Mouse (Mus musculus) forebrain, postnatal 0 days (tissue): ENCODE results near the gene Srp54c. TPM values are rescaled to one million over a fixed set of nuclear protein-coding genes. Genes with fewer than 3 reads are reported as not detected.
A peak's percentile ranks its signal among the peaks of the same experiment; 100 is the strongest.

Experiments used
- ATAC-seq: fragments of 200-750 bp; cut with Nextera tagmentation; 2 replicates; pipeline ENCODE4 v1.8.0; 2017; ENCODE audit warnings: mild to moderate bottlenecking, moderate library complexity
- DNase-seq: peaks from one replicate; pipeline ENCODE4 v3.0.0-alpha.2; 2015
- H3K27ac ChIP-seq: fragments of 300-500 bp; sonication (generic); 2 replicates; pipeline ENCODE4 v1.5.1; 2014; ENCODE audit warnings: low read depth, mild to moderate bottlenecking, antibody characterized with exemption, low read length, moderate library complexity, mixed read lengths
- H3K27me3 ChIP-seq: fragments of 300-500 bp; sonication (generic); 2 replicates; pipeline ENCODE4 v1.6.1; 2014; ENCODE audit warnings: mild to moderate bottlenecking, low read length, mixed read lengths; ENCODE audit not compliant: insufficient read depth
- H3K36me3 ChIP-seq: fragments of 300-500 bp; sonication (generic); 2 replicates; pipeline ENCODE4 v1.6.1; 2014; ENCODE audit warnings: mild to moderate bottlenecking, moderate library complexity; ENCODE audit not compliant: insufficient read depth
- H3K4me1 ChIP-seq: fragments of 300-500 bp; sonication (generic); 2 replicates; pipeline ENCODE4 v1.6.1; 2014; ENCODE audit warnings: antibody characterized with exemption; ENCODE audit not compliant: insufficient read depth
- H3K4me2 ChIP-seq: fragments of 300-500 bp; sonication (generic); 2 replicates; pipeline ENCODE4 v1.6.1; 2014; ENCODE audit warnings: low read depth, mild to moderate bottlenecking, moderate library complexity
- H3K4me3 ChIP-seq: fragments of 300-500 bp; sonication (generic); 2 replicates; pipeline ENCODE4 v1.5.1; 2014; ENCODE audit warnings: low read depth, low read length, mixed read lengths
- H3K9ac ChIP-seq: fragments of 300-500 bp; sonication (generic); 2 replicates; pipeline ENCODE4 v1.6.1; 2014; ENCODE audit warnings: mild to moderate bottlenecking
- H3K9me3 ChIP-seq: fragments of 300-500 bp; sonication (generic); 2 replicates; pipeline ENCODE4 v1.6.1; 2016; ENCODE audit warnings: low read length
- CTCF ChIP-seq: sonication (generic); IDR thresholded peaks from 2 replicates; pipeline ENCODE4 v1.5.1; 2016; ENCODE audit warnings: antibody characterized with exemption, control low read depth, low read depth
- WGBS: fragments of 180-500 bp; shearing (Covaris S2); extraction: QIAGEN DNeasy Blood & Tissue Kit; methylation state at CpG from one replicate; pipeline ENCODE4 v1.1.7; 2014; 5-methylcytosine and 5-hydroxymethylcytosine counted together
- polyA plus RNA-seq: library from polyadenylated mRNA; unstranded; fragments of >200 nt; fragmentation: Nextera tagmentation; extraction: Ambion mirVana; gene quantifications from 2 replicates; pipeline ENCODE4 v1.2.1, GENCODE M21; 2015
- total RNA-seq: library from RNA; depleted of rRNA; stranded (reverse); fragments of >200 nt; gene quantifications from 2 replicates; pipeline ENCODE4 v1.2.3, GENCODE M21; 2014; rRNA removed

Gene Srp54c
- total and polyA plus RNA-seq, 2 experiments from 2014 or later = 73.2 to 90.1 TPM

DNA sequence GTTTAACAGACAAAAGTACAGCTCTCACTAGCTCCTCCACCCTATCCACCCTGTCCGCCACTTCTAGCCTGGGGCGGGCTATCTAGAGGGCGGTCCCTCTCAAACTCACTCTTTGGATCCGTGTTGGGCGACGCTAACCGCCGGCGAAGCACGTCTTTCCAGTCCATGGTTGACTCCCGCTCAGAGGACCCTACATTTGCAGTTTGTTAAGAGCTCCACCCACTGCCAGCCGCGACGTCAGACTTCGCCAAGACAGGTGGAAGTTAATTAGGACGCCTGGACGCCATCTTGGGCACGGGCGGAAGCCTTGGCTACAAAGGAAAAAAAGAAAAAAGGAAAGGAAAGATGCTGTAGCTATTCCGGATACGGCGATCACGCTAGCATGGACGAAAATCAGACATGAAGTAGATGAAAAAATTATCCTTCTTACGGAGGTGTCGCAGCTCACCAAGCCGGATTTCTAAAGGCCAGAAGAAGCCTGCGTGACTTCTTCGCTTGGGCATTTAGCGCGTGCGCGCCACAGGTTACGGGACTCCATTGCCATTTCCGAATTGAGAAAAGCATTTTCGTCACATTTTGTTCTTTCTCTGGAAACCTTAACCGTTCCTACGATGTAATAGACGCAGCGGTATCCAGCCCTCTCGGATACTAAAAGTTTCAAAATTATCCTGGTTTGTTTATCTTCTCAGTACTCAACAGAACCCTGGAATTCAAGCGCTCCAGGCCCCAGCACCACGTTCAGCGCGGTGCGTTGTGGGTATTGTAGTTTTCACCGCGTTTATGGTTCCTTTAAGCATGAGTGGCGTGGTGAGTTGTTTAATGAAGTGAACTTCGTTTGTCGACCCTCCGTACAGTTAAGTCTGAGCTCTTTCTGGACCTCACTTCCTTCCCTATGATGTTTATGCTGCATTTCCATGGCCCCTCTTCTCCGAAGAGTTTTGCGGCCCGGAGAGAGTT is 72.8 kb downstream of the Srp54c start, which contains the start of gene Ppp2r3c:
Gene Ppp2r3c (minus strand): TSS at position 514 of the 957 bp plus-strand sequence.
- WGBS = under 1% methylated on average over 55 of the region's 55 CpGs

DNA sequence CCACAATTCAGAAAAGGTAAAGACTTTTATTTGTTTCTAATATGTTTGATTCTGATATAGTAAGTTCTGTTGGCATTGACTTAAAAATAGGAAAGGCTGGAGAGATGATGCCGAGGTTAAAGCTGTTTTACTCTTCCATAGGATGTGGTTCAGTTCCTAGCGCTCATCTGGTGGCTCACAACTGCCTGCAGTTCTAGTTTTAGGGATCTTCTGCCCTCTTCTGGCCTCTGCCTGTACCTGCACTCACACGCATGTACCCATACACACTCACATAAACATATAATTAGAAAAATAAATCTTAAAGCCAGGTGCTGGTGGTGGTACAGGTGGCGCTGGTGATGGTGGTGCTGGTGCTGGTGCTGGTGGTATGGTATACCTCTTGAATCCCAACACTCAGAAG is 76.4 kb downstream of the Srp54c start:
- Histone ChIP-seq H3K9me3 (no peaks in the 10 kb centered on the region), H3K4me3 (no peak overlapping the region), H3K9ac (no peak overlapping the region), H3K4me1 (peaks cover 15% of the 10 kb centered on the region), H3K27me3 (no peaks in the 10 kb centered on the region), H3K27ac (no peak overlapping the region), H3K4me2 (no peak overlapping the region), H3K36me3 (no peaks in the 10 kb centered on the region)
- TF ChIP-seq CTCF = no peak
- ATAC-seq (no peak), DNase-seq (no peak)
- 98% methylated on average over 4 of the region's 4 CpGs for WGBS

More for the DNA sequence above, 72.8 kb downstream of the Srp54c start, which contains the start of gene Ppp2r3c:
- DNase-seq (peak; percentile 96), ATAC-seq (peak; percentile 94)
- TF ChIP-seq CTCF = no peak
- Histone ChIP-seq H3K27ac (peak within 1 kb of the TSS; percentile 85), H3K9me3 (no peaks in the 10 kb centered on the region), H3K36me3 (peaks cover 14% of the 10 kb centered on the region; the same call in 1 of the 2 replicates), H3K4me2 (peak within 1 kb of the TSS; percentile 72), H3K4me3 (peak within 1 kb of the TSS; percentile 69), H3K27me3 (no peaks in the 10 kb centered on the region), H3K9ac (peak within 1 kb of the TSS; percentile 62), H3K4me1 (peaks cover 27% of the 10 kb centered on the region)

DNA sequence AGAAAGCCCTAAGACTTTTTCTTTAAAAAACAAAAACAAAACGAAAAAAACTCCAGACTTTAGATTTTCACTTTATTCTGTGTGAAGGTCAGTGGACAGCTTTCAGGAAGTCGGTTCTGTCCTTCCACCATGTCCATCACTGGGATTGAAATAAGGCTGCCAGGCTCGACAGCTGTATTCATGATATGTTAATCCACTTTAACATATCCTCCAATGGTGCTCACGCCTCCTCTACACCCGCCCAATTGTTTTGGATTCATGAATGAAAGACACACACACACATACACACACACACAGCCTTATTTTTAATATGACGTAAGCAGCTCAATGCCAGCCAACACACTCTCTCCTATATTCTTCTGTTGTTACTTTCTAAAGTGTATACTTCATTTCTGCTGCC is 77.6 kb downstream of the Srp54c start:
- Histone ChIP-seq H3K27ac (no peak overlapping the region), H3K36me3 (no peaks in the 10 kb centered on the region), H3K9ac (no peak overlapping the region), H3K4me3 (no peak overlapping the region; the same call in 1 of the 2 replicates), H3K27me3 (no peaks in the 10 kb centered on the region), H3K9me3 (no peaks in the 10 kb centered on the region), H3K4me2 (peak overlapping the region; percentile 13; the same call in 1 of the 2 replicates), H3K4me1 (peaks cover 9% of the 10 kb centered on the region; the same call in 1 of the 2 replicates)
- WGBS = 41% methylated on average over 6 of the region's 6 CpGs
- DNase-seq (peak; percentile 49), ATAC-seq (peak; percentile 44)
- TF ChIP-seq CTCF = no peak

DNA sequence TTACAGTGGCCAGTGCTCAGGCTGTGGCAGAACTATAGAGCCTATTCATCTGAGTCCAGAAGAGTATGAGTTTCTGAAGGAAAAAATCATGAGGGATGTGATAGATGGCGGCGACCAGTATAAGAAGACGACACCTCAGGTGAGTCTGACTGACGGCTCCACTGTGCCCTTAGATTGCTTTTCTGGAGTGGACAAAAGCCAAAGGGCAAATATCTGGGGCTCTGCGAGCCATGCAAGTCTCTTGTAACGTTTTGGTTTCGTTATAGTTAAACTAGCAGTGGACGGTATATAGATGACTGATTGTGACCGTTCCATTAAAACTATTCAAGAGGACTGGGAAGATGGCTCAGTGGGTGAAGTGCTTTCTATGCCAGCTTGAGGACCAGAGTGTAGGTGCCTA is 78.8 kb downstream of the Srp54c start:
- H3K27me3 ChIP-seq = no peaks in the 10 kb centered on the region
- no peak for DNase-seq
- peaks cover 4% of the 10 kb centered on the region; the same call in 1 of the 2 replicates for H3K4me1 ChIP-seq
- no peak overlapping the region for H3K4me3 ChIP-seq
- H3K9me3 ChIP-seq = no peaks in the 10 kb centered on the region
- H3K4me2 ChIP-seq = no peak overlapping the region
- H3K9ac ChIP-seq = no peak overlapping the region
- no peak overlapping the region for H3K27ac ChIP-seq
- TF ChIP-seq CTCF = no peak
- ATAC-seq = no peak
- no peaks in the 10 kb centered on the region for H3K36me3 ChIP-seq
- WGBS = 95% methylated on average over 9 of the region's 9 CpGs

DNA sequence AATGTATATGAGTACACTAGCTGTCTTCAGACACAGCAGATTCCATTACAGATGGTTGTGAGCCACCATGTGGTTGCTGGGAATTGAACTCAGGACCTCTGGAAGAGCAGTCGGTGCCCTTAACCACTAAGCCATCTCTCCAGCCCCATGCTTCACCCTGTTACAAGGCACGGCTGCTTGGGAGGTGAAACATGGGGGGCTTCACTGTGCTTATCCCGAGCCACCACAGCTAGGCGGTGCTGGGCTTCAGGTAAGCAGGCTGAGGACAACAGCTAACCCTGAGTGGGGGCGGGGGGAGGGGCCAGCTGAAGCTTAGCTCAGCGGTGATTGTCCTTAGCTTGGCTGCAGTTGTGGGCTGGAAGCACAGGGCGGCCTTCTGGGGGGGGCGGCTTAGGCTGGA is 79.5 kb downstream of the Srp54c start:
- WGBS = 71% methylated on average over 8 of the region's 8 CpGs
- H3K27me3 ChIP-seq = no peaks in the 10 kb centered on the region
- H3K27ac ChIP-seq = no peak overlapping the region
- no peaks in the 10 kb centered on the region for H3K36me3 ChIP-seq
- ATAC-seq (no peak), DNase-seq (no peak)
- no peaks in the 10 kb centered on the region for H3K4me1 ChIP-seq
- no peak for TF ChIP-seq CTCF
- no peak overlapping the region for H3K4me2 ChIP-seq
- H3K4me3 ChIP-seq = no peak overlapping the region
- H3K9me3 ChIP-seq = no peaks in the 10 kb centered on the region
- no peak overlapping the region for H3K9ac ChIP-seq

DNA sequence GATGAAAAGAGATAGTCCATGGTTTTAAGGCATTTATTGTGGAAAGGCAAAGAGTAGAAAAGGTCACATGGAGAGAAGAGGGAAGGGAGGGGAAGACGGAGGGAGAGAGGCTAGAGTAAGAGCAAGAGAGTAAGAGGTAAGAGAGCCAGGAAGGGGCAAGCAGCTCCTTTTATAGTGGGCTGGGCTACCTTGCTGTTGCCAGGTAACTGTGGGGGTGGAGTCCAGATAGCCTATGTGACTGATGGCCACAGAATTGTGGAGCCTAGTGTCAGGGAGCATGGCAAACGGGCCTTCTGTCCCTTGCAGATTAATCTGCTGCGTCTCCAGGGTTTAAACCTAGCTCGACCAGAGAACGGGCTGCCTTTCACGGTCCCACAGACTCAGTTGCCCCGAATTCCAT is 81.9 kb downstream of the Srp54c start:
- Histone ChIP-seq H3K36me3 (no peaks in the 10 kb centered on the region), H3K4me2 (no peak overlapping the region), H3K27ac (no peak overlapping the region), H3K9me3 (no peaks in the 10 kb centered on the region), H3K9ac (no peak overlapping the region), H3K27me3 (no peaks in the 10 kb centered on the region), H3K4me3 (no peak overlapping the region), H3K4me1 (no peaks in the 10 kb centered on the region)
- DNase-seq = no peak
- no peak for ATAC-seq
- 88% methylated on average over 7 of the region's 7 CpGs for WGBS
- no peak for TF ChIP-seq CTCF

Other genes starting within 250 kb of the Srp54c start
- gene Gm20403, start 243.6 kb upstream of the Srp54c start, total RNA-seq = not detected in 2 replicates
- gene Gm20403, start 243.6 kb upstream of the Srp54c start, polyA plus RNA-seq = not detected in 2 replicates
- 3.3 and 5.5 TPM in 2 replicates for gene Baz1a, start 215.8 kb upstream of the Srp54c start, total RNA-seq
- gene Baz1a, start 215.8 kb upstream of the Srp54c start, polyA plus RNA-seq = 3.4 and 4.3 TPM in 2 replicates
- 18.9 and 19.3 TPM in 2 replicates for gene 2700097O09Rik, start 150.1 kb upstream of the Srp54c start, total RNA-seq
- 14.6 and 15.6 TPM in 2 replicates for gene 2700097O09Rik, start 150.1 kb upstream of the Srp54c start, polyA plus RNA-seq
- gene Srp54a, start 149.9 kb upstream of the Srp54c start, total RNA-seq = 120 and 131 TPM in 2 replicates
- gene Srp54a, start 149.9 kb upstream of the Srp54c start, polyA plus RNA-seq = 227 and 228 TPM in 2 replicates
- 51.3 and 61.2 TPM in 2 replicates for gene Fam177a, start 105.7 kb upstream of the Srp54c start, total RNA-seq
- 57.7 and 86.3 TPM in 2 replicates for gene Fam177a, start 105.7 kb upstream of the Srp54c start, polyA plus RNA-seq
- 75.7 and 96.9 TPM in 2 replicates for gene Srp54b, start 75.1 kb upstream of the Srp54c start, total RNA-seq
- gene Srp54b, start 75.1 kb upstream of the Srp54c start, polyA plus RNA-seq = 75.3 and 75.8 TPM in 2 replicates
- 0.46 TPM in 1 of 2 replicates, not detected in the other for gene 1700047I17Rik2, start 30.6 kb upstream of the Srp54c start, total RNA-seq
- gene 1700047I17Rik2, start 30.6 kb upstream of the Srp54c start, polyA plus RNA-seq = not detected in 2 replicates
- gene 1110008L16Rik, start 69.4 kb downstream of the Srp54c start, total RNA-seq = 12.7 and 15.6 TPM in 2 replicates
- 7.7 and 11.9 TPM in 2 replicates for gene 1110008L16Rik, start 69.4 kb downstream of the Srp54c start, polyA plus RNA-seq
- 19.5 and 19.9 TPM in 2 replicates for gene Ppp2r3c, start 72.8 kb downstream of the Srp54c start, total RNA-seq
- 17.8 and 19.8 TPM in 2 replicates for gene Ppp2r3c, start 72.8 kb downstream of the Srp54c start, polyA plus RNA-seq
- 131 and 164 TPM in 2 replicates for gene Psma6, start 154.1 kb downstream of the Srp54c start, total RNA-seq
- gene Psma6, start 154.1 kb downstream of the Srp54c start, polyA plus RNA-seq = 465 and 565 TPM in 2 replicates